Mouse (Mus musculus) ES-CJ7 (cell line): Measurements from ENCODE around the gene Zrsr2.
A peak's percentile ranks its signal among the peaks of the same experiment; 100 is the strongest.

Experiments used
- DNase-seq: peaks from one replicate; pipeline ENCODE4 v3.0.0; 2011; ENCODE audit warnings: low read depth, low spot score

Zrsr2 gene

GRCm38 (mm10) chrX:163958467-163958875 is at the start of gene Zrsr2:
TSS of gene Zrsr2 (minus strand) at chrX:163958661.
- DNase-seq = peak; percentile 91

GRCm38 (mm10) chrX:164004809-164005208 is 46.3 kb upstream of the Zrsr2 start:
- peak; percentile 28 for DNase-seq

GRCm38 (mm10) chrX:163999848-164000247 is 41.4 kb upstream of the Zrsr2 start:
- DNase-seq = no peak

GRCm38 (mm10) chrX:163996754-163997153 is 38.3 kb upstream of the Zrsr2 start:
- DNase-seq = no peak

GRCm38 (mm10) chrX:163987718-163988374 is 29.4 kb upstream of the Zrsr2 start:
- DNase-seq = no peak

- DNase-seq = no peak
These were observed 23.7 kb upstream of the Zrsr2 start for GRCm38 (mm10) chrX:163982129-163982528.

GRCm38 (mm10) chrX:163981500-163981899 is 23.0 kb upstream of the Zrsr2 start:
- DNase-seq = peak; percentile 12

- DNase-seq = no peak
These were observed 22.6 kb upstream of the Zrsr2 start for GRCm38 (mm10) chrX:163981092-163981491.

- DNase-seq = peak; percentile 72
These were observed 526 bp downstream of the Zrsr2 start for GRCm38 (mm10) chrX:163957803-163958466.

GRCm38 (mm10) chrX:163957381-163957780 is 1.1 kb downstream of the Zrsr2 start:
- no peak for DNase-seq

- no peak for DNase-seq
These were observed 6.8 kb downstream of the Zrsr2 start for GRCm38 (mm10) chrX:163951618-163952017.

GRCm38 (mm10) chrX:163944381-163944780 is 14.1 kb downstream of the Zrsr2 start:
- DNase-seq = no peak

GRCm38 (mm10) chrX:163938587-163938986 is 19.9 kb downstream of the Zrsr2 start:
- no peak for DNase-seq

GRCm38 (mm10) chrX:163934731-163935130 is 23.7 kb downstream of the Zrsr2 start:
- no peak for DNase-seq

- DNase-seq = no peak
These were observed 28.9 kb downstream of the Zrsr2 start for GRCm38 (mm10) chrX:163929550-163929949.

- DNase-seq = peak; percentile 43
These were observed 45.7 kb downstream of the Zrsr2 start for GRCm38 (mm10) chrX:163912791-163913190.

- peak; percentile 27 for DNase-seq
These were observed 49.1 kb downstream of the Zrsr2 start for GRCm38 (mm10) chrX:163909381-163909780.

- DNase-seq = peak; percentile 91
These were observed 49.9 kb downstream of the Zrsr2 start, which contains the start of gene Ap1s2 for GRCm38 (mm10) chrX:163908337-163909250. TSS of gene Ap1s2 (plus strand) at chrX:163909017.

- DNase-seq = no peak
These were observed 50.5 kb downstream of the Zrsr2 start for GRCm38 (mm10) chrX:163908003-163908336.

- no peak for DNase-seq
These were observed 51.6 kb downstream of the Zrsr2 start for GRCm38 (mm10) chrX:163906861-163907260.

GRCm38 (mm10) chrX:163899431-163900020 is 58.9 kb downstream of the Zrsr2 start:
- peak; percentile 60 for DNase-seq

- DNase-seq = no peak
These were observed 61.1 kb downstream of the Zrsr2 start for GRCm38 (mm10) chrX:163897354-163897753.
